Mouse (Mus musculus) layer of hippocampus, adult 18-20 months (tissue): ENCODE measurements around the gene S100a9. TPM values are rescaled to one million over a fixed set of nuclear protein-coding genes. Genes with fewer than 3 reads are reported as not detected.

Source experiments
- total RNA-seq, 2 experiments: library from RNA; stranded (reverse); gene quantifications; 2 replicates each; pipeline ENCODE4 v1.2.3; 2021

S100a9 gene
- total RNA-seq, 2 experiments from 2014 or later: not detected

Other genes starting within 250 kb of the S100a9 start
- 1 to 10 TPM; 5.7 to 5.9 TPM for gene Npr1, start 229.9 kb downstream of the S100a9 start, total RNA-seq
- 10 to 100 TPM; 83.1 to 84.0 TPM for gene Ilf2, start 219.6 kb downstream of the S100a9 start, total RNA-seq
- 10 to 100 TPM; 58.7 to 59.6 TPM for gene Snapin, start 204.7 kb downstream of the S100a9 start, total RNA-seq
- gene Chtop, start 186.2 kb downstream of the S100a9 start, total RNA-seq: 100 to 1,000 TPM; 148 TPM
- 100 to 1,000 TPM in 1 of 2 experiments, 10 to 100 TPM in 1; 91.3 to 102 TPM for gene S100a1, start 181.3 kb downstream of the S100a9 start, total RNA-seq
- 10 to 100 TPM; 19.4 to 21.3 TPM for gene S100a13, start 181.3 kb downstream of the S100a9 start, total RNA-seq
- gene S100a14, start 168.9 kb downstream of the S100a9 start, total RNA-seq: 1 to 10 TPM in 1 of 2 experiments, under 1 TPM in 1; 0.62 to 1.5 TPM
- 10 to 100 TPM; 91.1 to 93.7 TPM for gene S100a16, start 158.5 kb downstream of the S100a9 start, total RNA-seq
- under 1 TPM in 1 of 2 experiments, not detected in 1; 0.41 TPM for gene S100a3, start 135.1 kb downstream of the S100a9 start, total RNA-seq
- gene S100a2, start 105.5 kb downstream of the S100a9 start, total RNA-seq: not detected
- 1 to 10 TPM in 1 of 2 experiments, not detected in 1; 1.4 TPM for gene Gm42674, start 93.8 kb downstream of the S100a9 start, total RNA-seq
- 1 to 10 TPM; 2.9 to 5.3 TPM for gene S100a4, start 92.0 kb downstream of the S100a9 start, total RNA-seq
- 1 to 10 TPM in 1 of 2 experiments, not detected in 1; 1.5 TPM for gene S100a5, start 87.2 kb downstream of the S100a9 start, total RNA-seq
- gene S100a6, start 82.8 kb downstream of the S100a9 start, total RNA-seq: 10 to 100 TPM; 23.5 to 24.6 TPM
- gene S100a7a, start 41.7 kb downstream of the S100a9 start, total RNA-seq: under 1 TPM in 1 of 2 experiments, not detected in 1; 0.25 TPM
- not detected for gene S100a8, start 26.7 kb downstream of the S100a9 start, total RNA-seq
- gene Pglyrp4, start 31.2 kb upstream of the S100a9 start, total RNA-seq: not detected
- gene Gm5849, start 82.2 kb upstream of the S100a9 start, total RNA-seq: not detected